Mouse (Mus musculus): ENCODE measurements around the gene Col4a3.

Col4a3 gene

DNA sequence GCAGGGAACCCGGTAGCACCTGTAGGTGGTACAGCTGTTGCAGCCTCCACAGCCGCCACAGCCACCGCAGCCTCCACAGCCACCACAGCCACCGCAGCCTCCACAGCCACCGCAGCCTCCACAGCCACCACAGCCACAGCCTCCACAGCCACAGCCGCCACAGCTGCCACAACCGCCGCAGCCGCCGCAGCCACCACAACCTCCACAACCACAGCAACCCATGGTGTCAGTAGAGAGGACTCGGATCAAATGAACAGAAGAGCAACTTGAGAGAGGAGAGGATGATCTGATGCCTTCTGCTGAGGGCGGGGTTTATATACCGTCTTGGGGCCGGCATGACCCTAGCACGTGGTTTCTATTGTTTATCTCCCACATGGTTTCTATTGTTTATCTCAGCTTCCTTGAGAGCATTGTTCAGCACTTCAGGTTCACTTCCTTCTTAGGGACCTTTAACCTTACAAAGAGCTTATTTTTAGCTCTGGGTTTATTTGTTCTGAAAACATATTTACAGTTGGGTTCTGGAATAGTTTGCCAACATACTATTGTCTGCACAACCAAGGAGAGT is 184.4 kb downstream of the Col4a3 start, which contains the start of gene Gm47791:
Gm47791 (minus strand) TSS at position 222 of the 565 bp plus-strand sequence.
- DNase-seq (ENCODE audit: low read depth), result peak; percentile 12
